Mouse (Mus musculus): ENCODE data around the gene Gramd1c.

Gene Gramd1c

DNA sequence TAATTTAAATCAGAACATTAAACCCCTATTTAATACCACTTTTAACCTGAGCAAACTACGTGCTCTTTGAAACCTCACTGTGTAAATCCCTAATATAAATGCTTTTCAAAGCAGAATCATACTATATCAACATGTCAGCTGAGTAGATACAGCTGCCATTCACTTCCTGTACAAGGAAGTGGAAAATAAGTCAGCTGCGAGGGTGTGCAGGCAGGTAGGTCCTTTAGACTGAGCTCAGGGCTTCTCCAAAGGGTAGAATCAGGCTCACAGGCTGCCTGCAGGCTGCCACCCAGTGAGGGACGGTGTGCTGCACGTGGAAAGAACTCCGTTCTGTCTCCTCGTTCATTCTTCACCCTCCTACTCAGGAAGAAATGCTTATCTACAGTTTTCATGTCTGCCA, 108.2 kb downstream of the Gramd1c start:
- peak; percentile 34 for DNase-seq

DNA sequence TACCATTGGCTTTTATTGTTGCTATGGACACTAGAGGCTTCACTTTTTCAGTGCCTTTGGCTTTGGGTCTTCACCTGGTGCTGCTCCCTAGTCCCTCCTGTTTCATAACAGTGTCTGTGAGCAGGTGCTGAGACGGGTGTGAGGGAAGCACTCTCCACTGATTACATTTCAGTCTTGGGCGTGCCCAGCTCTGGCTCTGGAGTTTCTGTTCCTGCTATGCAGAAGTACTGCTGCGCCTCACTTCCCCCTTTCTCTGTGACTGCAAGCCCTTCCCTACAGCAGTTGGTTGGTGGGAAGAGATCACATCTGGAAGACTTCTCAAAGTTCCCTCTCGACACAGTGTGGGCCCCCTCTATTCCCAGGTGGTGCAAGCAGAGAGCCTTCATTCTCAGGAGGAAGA, 111.6 kb downstream of the Gramd1c start:
- DNase-seq = peak; percentile 97

DNA sequence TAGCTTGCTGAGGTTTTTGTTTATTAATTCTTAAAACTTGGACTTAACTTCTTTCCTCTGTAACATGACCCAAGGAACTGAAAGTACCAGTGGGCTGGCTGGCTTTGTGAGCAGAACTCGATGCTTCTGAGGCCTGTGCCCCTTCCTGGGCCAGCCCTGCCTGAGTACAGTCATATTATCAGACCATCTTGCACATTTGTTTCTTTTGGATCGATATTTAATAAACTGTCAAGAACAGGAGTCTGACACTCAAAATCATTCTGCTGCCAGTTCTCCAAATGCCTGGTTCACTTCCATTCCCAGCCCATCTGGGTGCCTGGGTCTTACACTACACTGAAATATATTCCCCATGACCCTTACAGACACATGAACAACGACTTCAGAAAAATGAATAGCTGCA, 117.3 kb downstream of the Gramd1c start:
- DNase-seq = peak; percentile 89

DNA sequence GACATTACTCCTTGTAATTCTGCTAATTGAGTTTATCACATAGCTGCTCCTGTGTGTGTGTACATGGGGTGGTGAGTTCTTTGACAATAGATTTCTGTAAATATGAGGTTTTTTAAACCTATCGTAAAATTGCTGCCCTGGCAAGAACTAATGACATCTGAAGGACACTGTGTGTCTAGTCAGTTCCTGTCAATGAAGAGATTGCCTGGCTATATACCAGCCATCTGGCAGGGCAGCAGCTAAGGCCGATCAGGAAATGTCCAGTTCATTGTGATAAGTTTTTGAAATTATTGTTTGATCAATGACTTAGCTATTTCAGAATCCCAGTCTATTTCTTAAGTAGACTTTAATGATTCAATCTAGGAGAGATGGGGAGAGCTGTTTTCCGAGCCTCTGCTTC, 117.8 kb downstream of the Gramd1c start:
- DNase-seq = peak; percentile 78

DNA sequence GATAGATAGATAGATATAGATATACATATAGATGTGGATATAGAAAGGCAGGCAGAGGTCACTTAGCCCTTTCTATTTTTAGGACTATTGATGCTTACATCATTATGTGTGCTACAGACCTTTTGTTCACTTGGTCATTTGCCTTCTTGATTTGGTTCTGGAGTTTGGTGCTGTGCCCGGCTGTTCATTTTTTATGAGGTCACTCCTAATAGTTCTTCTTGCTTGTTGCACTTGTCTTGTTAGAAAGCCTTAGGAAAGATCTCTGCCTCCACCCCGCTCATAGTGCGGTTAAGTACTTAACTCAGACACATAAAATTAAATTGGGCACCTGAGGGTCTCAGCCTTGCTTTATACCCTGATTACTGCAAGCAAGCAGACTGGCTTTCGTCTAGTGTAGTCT, 122.3 kb downstream of the Gramd1c start:
- DNase-seq = peak; percentile 75

DNA sequence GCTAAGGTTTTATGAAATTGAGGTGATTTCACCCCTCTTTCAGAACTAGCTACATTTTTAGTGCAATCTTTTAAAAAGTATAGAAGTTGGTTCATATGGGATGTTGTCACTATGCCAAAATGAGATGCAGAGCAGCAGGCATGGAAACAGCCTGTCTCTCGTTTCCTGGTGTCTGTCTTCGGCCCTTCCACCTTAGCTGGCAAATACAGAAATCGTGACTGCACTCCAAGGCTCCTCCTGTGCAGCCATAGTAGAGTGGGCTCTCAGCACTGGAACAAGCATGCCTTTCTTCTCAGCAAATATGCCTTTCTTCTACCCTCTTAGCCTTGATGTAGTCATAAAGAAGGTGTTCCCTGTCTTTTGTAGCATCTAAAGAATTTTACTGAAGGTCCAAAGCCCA, 127.3 kb downstream of the Gramd1c start:
- peak; percentile 48 for DNase-seq

DNA sequence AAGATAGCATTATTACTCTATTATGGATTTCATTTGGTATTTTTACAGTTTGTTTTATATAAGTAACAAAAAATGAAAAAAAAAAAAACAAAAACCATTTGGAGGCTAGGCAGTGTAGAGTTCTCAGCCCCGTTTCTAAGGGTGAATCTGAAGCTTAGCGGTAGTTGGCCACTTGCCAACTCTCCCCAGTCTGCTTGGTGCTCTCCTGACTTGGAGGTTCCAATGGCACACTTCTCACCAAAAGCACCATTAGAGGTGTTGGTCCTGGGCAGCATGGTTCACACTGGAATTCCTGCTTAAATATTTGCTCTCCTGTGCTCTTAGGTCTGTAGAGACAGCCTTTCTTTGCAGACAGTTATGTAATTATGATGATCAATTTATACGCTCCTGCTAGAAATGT, 127.8 kb downstream of the Gramd1c start:
- peak; percentile 62 for DNase-seq

DNA sequence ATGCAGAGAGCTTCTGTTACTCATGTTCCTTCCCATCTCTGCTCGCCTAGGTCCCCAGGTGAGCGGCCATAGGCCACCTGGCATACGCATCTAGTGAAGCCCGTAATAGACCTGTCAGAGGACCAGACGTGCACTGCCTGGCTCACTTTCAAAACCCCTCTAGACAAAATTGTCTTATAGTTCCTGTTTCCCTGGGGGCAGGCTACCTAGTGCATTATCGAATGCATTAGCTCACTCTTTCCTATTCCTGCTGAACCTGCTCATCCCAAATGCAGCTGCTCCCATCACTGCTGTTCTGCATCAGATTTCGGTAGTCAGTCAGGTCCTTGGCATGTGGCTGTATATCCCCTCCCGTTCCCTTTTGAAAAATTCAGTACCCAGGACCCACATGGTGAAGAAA, 128.3 kb downstream of the Gramd1c start:
- DNase-seq = peak; percentile 53

DNA sequence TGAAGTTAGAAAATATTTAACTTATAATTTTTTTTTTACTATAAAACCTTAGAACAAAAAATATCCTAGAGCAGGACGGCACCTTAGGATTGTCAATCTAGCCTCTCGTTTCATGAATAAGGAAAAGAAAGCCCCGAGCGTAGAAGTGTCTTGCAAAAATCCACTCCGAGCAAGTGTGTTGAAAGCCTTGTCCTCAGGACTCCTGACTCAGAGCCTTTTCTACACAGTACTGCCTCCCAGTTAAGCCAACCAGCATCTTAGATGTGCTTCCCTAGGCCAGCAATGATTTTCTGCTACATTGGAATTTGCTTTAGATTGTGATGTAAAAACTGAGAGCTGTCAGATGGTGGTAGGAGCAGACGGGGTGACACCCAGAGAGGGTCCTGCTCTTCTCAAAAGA, 130.1 kb downstream of the Gramd1c start:
- peak; percentile 68 for DNase-seq

DNA sequence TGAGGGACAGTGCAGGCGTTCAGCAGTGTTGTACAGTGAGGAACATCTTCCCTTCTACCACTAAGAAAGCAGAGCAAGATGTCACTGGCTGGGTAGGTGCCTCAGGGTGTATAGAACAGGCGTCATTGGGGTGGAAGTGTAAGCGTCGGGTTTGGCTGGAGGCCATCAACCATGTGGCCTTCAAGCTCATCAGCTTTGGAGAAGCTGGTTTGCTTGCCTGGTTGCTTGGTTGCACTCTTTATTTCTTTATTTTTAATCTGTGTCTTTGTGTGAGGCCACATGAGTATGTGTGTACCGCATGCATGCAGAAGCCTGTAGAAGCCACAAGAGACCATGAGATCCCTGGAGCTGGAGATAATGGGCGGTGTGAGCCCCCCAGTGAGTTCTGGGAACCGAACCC, 130.8 kb downstream of the Gramd1c start:
- peak; percentile 85 for DNase-seq

DNA sequence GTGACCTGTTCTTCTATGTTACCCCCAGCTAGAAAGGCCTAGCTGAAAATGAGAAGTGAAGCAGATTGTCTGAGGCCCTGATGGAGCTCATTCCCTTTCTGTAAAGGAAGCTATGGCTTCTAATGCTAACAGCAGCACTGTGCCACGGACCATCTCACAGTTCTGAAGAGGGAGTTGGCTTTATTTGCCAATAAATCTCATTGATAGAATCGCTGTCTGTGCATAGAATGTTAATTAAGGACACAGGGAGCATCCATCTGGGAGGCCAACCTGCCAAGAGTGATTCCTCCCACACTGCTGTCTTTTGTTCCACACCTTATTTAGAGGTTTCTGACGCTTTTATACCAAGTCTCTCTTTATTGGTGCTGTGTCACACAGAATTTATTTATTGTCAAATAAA, 131.6 kb downstream of the Gramd1c start:
- peak; percentile 52 for DNase-seq

DNA sequence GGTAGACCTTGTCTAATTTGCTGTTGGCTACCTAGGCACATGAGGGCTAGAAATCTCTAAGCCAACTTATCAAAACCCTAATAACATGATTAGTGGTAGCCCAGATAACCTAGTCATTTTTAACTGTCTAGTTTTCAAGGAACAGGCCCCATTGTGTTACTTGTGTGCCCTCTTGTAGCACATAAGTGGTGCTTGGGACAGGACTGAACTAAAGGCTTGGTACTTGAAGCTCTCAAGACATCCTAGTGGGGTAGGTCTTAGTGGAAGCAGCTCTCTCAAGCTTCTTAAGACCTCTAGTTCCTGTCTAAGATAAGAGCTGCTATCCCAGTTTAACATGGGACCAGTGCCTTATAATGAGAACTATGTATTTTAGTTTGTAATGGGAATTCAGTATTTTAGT, 132.6 kb downstream of the Gramd1c start:
- peak; percentile 34 for DNase-seq
